Mouse (Mus musculus) lung, postnatal 25 days (tissue): ENCODE measurements at regions not wholly inside any gene's neighbourhood (a gene's known extent, or its start where the extent isn't known, plus 50 kb on each side); places are given as distances from the start of the nearest gene placed in this dataset.

ENCODE experiments used
- DNase-seq: peaks from one replicate; pipeline ENCODE4 v3.0.0; 2022; ENCODE audit warnings: low spot score

GRCm38 (mm10) chr4:34226886-34227285, 176.9 kb upstream of the Spaca1 start:
- DNase-seq = no peak

GRCm38 (mm10) chr4:34227611-34228010, 177.6 kb upstream of the Spaca1 start:
- no peak for DNase-seq

- peak; percentile 32 for DNase-seq
These were observed 181.3 kb upstream of the Spaca1 start for GRCm38 (mm10) chr4:34231270-34231669.

GRCm38 (mm10) chr4:34234204-34234603, 184.2 kb upstream of the Spaca1 start:
- DNase-seq = no peak

GRCm38 (mm10) chr4:34234645-34235044, 184.7 kb upstream of the Spaca1 start:
- DNase-seq = no peak

- no peak for DNase-seq
These were observed 187.8 kb upstream of the Spaca1 start for GRCm38 (mm10) chr4:34237791-34238190.

GRCm38 (mm10) chr4:34239624-34240023, 189.6 kb upstream of the Spaca1 start:
- no peak for DNase-seq

- DNase-seq = no peak
These were observed 191.1 kb upstream of the Spaca1 start for GRCm38 (mm10) chr4:34241060-34241571.

- DNase-seq = no peak
These were observed 191.7 kb upstream of the Spaca1 start for GRCm38 (mm10) chr4:34241673-34242072.

GRCm38 (mm10) chr4:34259444-34259843, 209.5 kb upstream of the Spaca1 start:
- DNase-seq = no peak

GRCm38 (mm10) chr4:34260468-34260867, 210.5 kb upstream of the Spaca1 start:
- DNase-seq = no peak

- DNase-seq = no peak
These were observed 211.8 kb upstream of the Spaca1 start for GRCm38 (mm10) chr4:34261809-34262208.

- no peak for DNase-seq
These were observed 214.4 kb upstream of the Spaca1 start for GRCm38 (mm10) chr4:34264431-34264830.

- DNase-seq = no peak
These were observed 224.3 kb upstream of the Spaca1 start for GRCm38 (mm10) chr4:34274316-34274715.

- no peak for DNase-seq
These were observed 225.4 kb upstream of the Spaca1 start for GRCm38 (mm10) chr4:34275372-34275771.

- no peak for DNase-seq
These were observed 248.1 kb upstream of the Akirin2 start for GRCm38 (mm10) chr4:34302504-34303108.

- no peak for DNase-seq
These were observed 241.7 kb upstream of the Akirin2 start for GRCm38 (mm10) chr4:34308921-34309563.

- no peak for DNase-seq
These were observed 240.6 kb upstream of the Akirin2 start for GRCm38 (mm10) chr4:34310061-34310642.

- DNase-seq = no peak
These were observed 234.9 kb upstream of the Akirin2 start for GRCm38 (mm10) chr4:34315848-34316247.

- DNase-seq = no peak
These were observed 227.9 kb upstream of the Akirin2 start for GRCm38 (mm10) chr4:34322841-34323240.

- DNase-seq = no peak
These were observed 222.5 kb upstream of the Akirin2 start for GRCm38 (mm10) chr4:34328151-34328785.

- no peak for DNase-seq
These were observed 213.6 kb upstream of the Akirin2 start for GRCm38 (mm10) chr4:34336971-34337797.
